Mouse (Mus musculus) brain, embryonic 14.5 days (tissue): Measurements from ENCODE around the gene Grtp1.

Source experiments
- CTCF ChIP-seq: fragments of 200-500 bp; IDR thresholded peaks from 2 replicates; pipeline ENCODE4 v1.5.1; 2012; ENCODE audit warnings: inconsistent platforms, mild to moderate bottlenecking, moderate library complexity, borderline replicate concordance; ENCODE audit not compliant: insufficient read depth, insufficient read length; ENCODE audit errors: extremely low read depth
- POLR2A ChIP-seq: fragments of 200-500 bp; IDR thresholded peaks from 2 replicates; pipeline ENCODE4 v1.6.1; 2012; ENCODE audit warnings: mild to moderate bottlenecking, inconsistent platforms, borderline replicate concordance; ENCODE audit not compliant: poor library complexity, insufficient read depth, insufficient read length, severe bottlenecking; ENCODE audit errors: extremely low read depth

- TF ChIP-seq CTCF = no peak
- TF ChIP-seq POLR2A = no peak
Observed at GRCm38 (mm10) chr8:13156327-13157097, 43.9 kb downstream of the Grtp1 start.
